Mouse (Mus musculus): ENCODE data around the gene Twf2. TPM values are rescaled to one million over a fixed set of nuclear protein-coding genes. Genes with fewer than 3 reads are reported as not detected.

Gene Twf2
- total and polyA plus RNA-seq, 3 experiments, result 66.8 to 101 TPM; not detected in 1

- Histone ChIP-seq H3K4me1 (ENCODE audit: control insufficient read depth in 1 of 2, insufficient read depth in 2 of 2, low read length in 2 of 2) (peaks cover 5 to 19% of the 10 kb centered on the region in 2 experiments), H3K4me3 (ENCODE audit: control insufficient read depth in 1 of 2, insufficient read depth in 1 of 2, low read depth in 2 of 2, low read length in 2 of 2) (no peak overlapping the region), H3K9ac (ENCODE audit: control insufficient read depth, low read depth, low read length, poor library complexity, severe bottlenecking) (no peak overlapping the region), H3K27me3 (ENCODE audit: control insufficient read depth in 1 of 2, insufficient read depth in 2 of 2, low read length in 2 of 2) (no peaks in the 10 kb centered on the region), H3K9me3 (replicated peaks; ENCODE audit: insufficient read depth, low read length) (no peaks in the 10 kb centered on the region), H3K36me3 (ENCODE audit: control insufficient read depth in 1 of 2, insufficient read depth in 2 of 2, low read length in 2 of 2) (peaks cover 0 to 8% of the 10 kb centered on the region in 2 experiments; a peak in 2 of 4 replicates), H3K79me2 (ENCODE audit: control insufficient read depth, insufficient read depth, low read length, poor library complexity) (peaks cover 14% of the 10 kb centered on the region), H3K27ac (ENCODE audit: control insufficient read depth, low read depth, low read length) (no peak overlapping the region)
- DNase-seq (ENCODE audit: low read depth, low spot score), result no peak
- TF ChIP-seq UBTF (IDR thresholded peaks at IDR 0.05; ENCODE audit: borderline replicate concordance, insufficient read depth, low read depth, low read length) (no peak), POLR2AphosphoS2 (IDR thresholded peaks at IDR 0.05; ENCODE audit: low read length) (no peak), RAD21 (IDR thresholded peaks at IDR 0.05; ENCODE audit: low read depth, low read length) (no peak), USF2 (IDR thresholded peaks at IDR 0.05; ENCODE audit: borderline replicate concordance in 1 of 2, insufficient read depth in 1 of 2, low read depth in 1 of 2, low read length in 2 of 2) (no peak), POLR2A (IDR thresholded peaks at IDR 0.05; ENCODE audit: control insufficient read depth in 1 of 2, insufficient read depth in 1 of 2, low read depth in 1 of 2, low read length in 2 of 2, poor library complexity in 1 of 2) (no peak), CTCF (IDR thresholded peaks at IDR 0.05 in 2 of 3, conservative IDR thresholded peaks at IDR 0.05 in 1 of 3; ENCODE audit: control insufficient read depth in 1 of 3, insufficient read depth in 1 of 3, low read depth in 2 of 3, low read length in 3 of 3, poor library complexity in 1 of 3, severe bottlenecking in 1 of 3) (no peak), MAZ (IDR thresholded peaks at IDR 0.05; ENCODE audit: low read depth, low read length) (no peak), NELFE (IDR thresholded peaks at IDR 0.05; ENCODE audit: low read depth, low read length) (no peak), ELF1 (IDR thresholded peaks at IDR 0.05; ENCODE audit: low read depth, low read length) (no peak), MAFK (IDR thresholded peaks at IDR 0.05; ENCODE audit: borderline replicate concordance, low read depth, low read length) (no peak), CHD2 (IDR thresholded peaks at IDR 0.05; ENCODE audit: low read length) (no peak), MYB (IDR thresholded peaks at IDR 0.05; ENCODE audit: low read depth, low read length) (no peak)
Observed at GRCm38 (mm10) chr9:106205713-106206290, 2.9 kb downstream of the Twf2 start.

- Histone ChIP-seq H3K79me2 (ENCODE audit: control insufficient read depth, insufficient read depth, low read length, poor library complexity) (peaks cover 14% of the 10 kb centered on the region), H3K4me3 (ENCODE audit: control insufficient read depth in 1 of 2, insufficient read depth in 1 of 2, low read depth in 2 of 2, low read length in 2 of 2) (no peak overlapping the region), H3K36me3 (ENCODE audit: control insufficient read depth in 1 of 2, insufficient read depth in 2 of 2, low read length in 2 of 2) (peaks cover 0 to 8% of the 10 kb centered on the region in 2 experiments; a peak in 2 of 4 replicates), H3K4me1 (ENCODE audit: control insufficient read depth in 1 of 2, insufficient read depth in 2 of 2, low read length in 2 of 2) (peaks cover 5 to 19% of the 10 kb centered on the region in 2 experiments), H3K27me3 (ENCODE audit: control insufficient read depth in 1 of 2, insufficient read depth in 2 of 2, low read length in 2 of 2) (no peaks in the 10 kb centered on the region), H3K9me3 (replicated peaks; ENCODE audit: insufficient read depth, low read length) (no peaks in the 10 kb centered on the region), H3K27ac (ENCODE audit: control insufficient read depth, low read depth, low read length) (no peak overlapping the region), H3K9ac (ENCODE audit: control insufficient read depth, low read depth, low read length, poor library complexity, severe bottlenecking) (no peak overlapping the region)
- no peak for DNase-seq (ENCODE audit: low read depth, low spot score)
- TF ChIP-seq ELF1 (IDR thresholded peaks at IDR 0.05; ENCODE audit: low read depth, low read length) (no peak), ZNF384 (IDR thresholded peaks at IDR 0.05; ENCODE audit: low read depth, low read length) (no peak), RCOR1 (IDR thresholded peaks at IDR 0.05; ENCODE audit: low read depth, low read length) (no peak), ZMIZ1 (IDR thresholded peaks at IDR 0.05; ENCODE audit: low read depth, low read length) (no peak), MAFK (IDR thresholded peaks at IDR 0.05; ENCODE audit: borderline replicate concordance, low read depth, low read length) (no peak), HCFC1 (IDR thresholded peaks at IDR 0.05; ENCODE audit: low read depth, low read length) (no peak), EP300 (IDR thresholded peaks at IDR 0.05; ENCODE audit: low read depth in 1 of 2, low read length in 2 of 2) (no peak), USF1 (IDR thresholded peaks at IDR 0.05; ENCODE audit: low read depth, low read length) (no peak), MAZ (IDR thresholded peaks at IDR 0.05; ENCODE audit: low read depth, low read length) (no peak), NELFE (IDR thresholded peaks at IDR 0.05; ENCODE audit: low read depth, low read length) (no peak), KAT2A (conservative IDR thresholded peaks at IDR 0.05; ENCODE audit: low read depth, low read length) (no peak), UBTF (IDR thresholded peaks at IDR 0.05; ENCODE audit: borderline replicate concordance, insufficient read depth, low read depth, low read length) (no peak), SMC3 (IDR thresholded peaks at IDR 0.05; ENCODE audit: low read depth, low read length) (no peak), CTCF (IDR thresholded peaks at IDR 0.05 in 2 of 3, conservative IDR thresholded peaks at IDR 0.05 in 1 of 3; ENCODE audit: control insufficient read depth in 1 of 3, insufficient read depth in 1 of 3, low read depth in 2 of 3, low read length in 3 of 3, poor library complexity in 1 of 3, severe bottlenecking in 1 of 3) (no peak), RAD21 (IDR thresholded peaks at IDR 0.05; ENCODE audit: low read depth, low read length) (no peak)
Observed at GRCm38 (mm10) chr9:106206515-106206914, 3.6 kb downstream of the Twf2 start.

All from MEL (cell line).